In genomic region chr13:23445561-23446320, GRCm38 (mm10) we compare ENCODE assay signal across 8 mouse cellular contexts. TPM values are rescaled to one million over a fixed set of nuclear protein-coding genes. Genes with fewer than 3 reads are reported as not detected.
DNase-seq lines count a peak whose midpoint lies in the region; ATAC-seq and TF ChIP-seq lines count a peak whose summit lies in the region.

No protein-coding gene starts in this region.

- no peaks in the 10 kb centered on the region for H3K36me3 ChIP-seq in C2C12 (ENCODE audit: control insufficient read depth, insufficient read depth)
- H3K36me3 ChIP-seq in forebrain, embryonic 11.5 days (ENCODE audit: control insufficient read depth, insufficient read depth, low read length) = no peaks in the 10 kb centered on the region
- no peaks in the 10 kb centered on the region for H3K36me3 ChIP-seq in heart, embryonic 16.5 days (ENCODE audit: control insufficient read depth, insufficient read depth)
- H3K36me3 ChIP-seq in liver, embryonic 15.5 days (replicated peaks) = no peaks in the 10 kb centered on the region
- H3K36me3 ChIP-seq in neural tube, embryonic 11.5 days (ENCODE audit: control insufficient read depth, insufficient read depth, low read length) = no peaks in the 10 kb centered on the region
- no peaks in the 10 kb centered on the region for H3K36me3 ChIP-seq in stomach, embryonic 16.5 days (ENCODE audit: control insufficient read depth, insufficient read depth, low read length)

- H3K27ac ChIP-seq in brown adipose tissue, adult 24 weeks (replicated peaks; ENCODE audit: low read depth, low read length) = peak overlapping the region; percentile 56
- peak overlapping the region; percentile 98 for H3K27ac ChIP-seq in forebrain, embryonic 11.5 days (ENCODE audit: low read depth, low read length)
- H3K27ac ChIP-seq in heart, embryonic 16.5 days (ENCODE audit: low read length) = peak overlapping the region; percentile 93
- peak overlapping the region; percentile 97 for H3K27ac ChIP-seq in liver, embryonic 15.5 days (replicated peaks)
- H3K27ac ChIP-seq in neural tube, embryonic 11.5 days (ENCODE audit: low read depth, low read length) = peak overlapping the region; percentile 97
- peak overlapping the region; percentile 99 for H3K27ac ChIP-seq in stomach, embryonic 16.5 days (ENCODE audit: low read length)

- DNase-seq in forebrain, embryonic 11.5 days (ENCODE audit: low spot score) = peak; percentile 93
- peak; percentile 91 for DNase-seq in kidney, postnatal 36 days
- peak; percentile 92 for DNase-seq in neural tube, embryonic 11.5 days (ENCODE audit: low spot score)

- TF ChIP-seq CTCF in C2C12 (IDR thresholded peaks at IDR 0.05; ENCODE audit: control insufficient read depth, insufficient read depth, insufficient read length) = no peak

- no peaks in the 10 kb centered on the region for H3K79me3 ChIP-seq in C2C12 (ENCODE audit: low read depth)

- peak; percentile 92 for ATAC-seq in forebrain, embryonic 11.5 days (replicated peaks; ENCODE audit: low FRiP score)
- ATAC-seq in heart, embryonic 16.5 days (replicated peaks; ENCODE audit: extremely low read depth, insufficient read depth, low FRiP score) = peak; percentile 88
- peak; percentile 82 for ATAC-seq in liver, embryonic 15.5 days (ENCODE audit: insufficient read depth)
- peak; percentile 91 for ATAC-seq in neural tube, embryonic 11.5 days (ENCODE audit: insufficient read depth, low FRiP score, low TSS enrichment)
- ATAC-seq in stomach, embryonic 16.5 days (ENCODE audit: insufficient read depth, low FRiP score) = peak; percentile 92

- no peaks in the 10 kb centered on the region for H3K79me2 ChIP-seq in C2C12 (ENCODE audit: control insufficient read depth, insufficient read depth)

- no peaks in the 10 kb centered on the region for H3K9me3 ChIP-seq in forebrain, embryonic 11.5 days (ENCODE audit: control insufficient read depth, low read length)
- H3K9me3 ChIP-seq in heart, embryonic 16.5 days (replicated peaks; ENCODE audit: control insufficient read depth, low read length) = no peaks in the 10 kb centered on the region
- no peaks in the 10 kb centered on the region for H3K9me3 ChIP-seq in liver, embryonic 15.5 days (replicated peaks)
- H3K9me3 ChIP-seq in neural tube, embryonic 11.5 days (ENCODE audit: control insufficient read depth, low read length) = no peaks in the 10 kb centered on the region
- H3K9me3 ChIP-seq in stomach, embryonic 16.5 days (replicated peaks; ENCODE audit: control insufficient read depth, low read length) = no peaks in the 10 kb centered on the region

- WGBS in forebrain, embryonic 11.5 days = under 1% methylated on average over 55 of the region's 55 CpGs
- WGBS in heart, embryonic 16.5 days = under 1% methylated on average over 55 of the region's 55 CpGs
- WGBS in liver, embryonic 15.5 days (ENCODE audit: insufficient replicate concordance) = under 1% methylated on average over 55 of the region's 55 CpGs
- WGBS in neural tube, embryonic 11.5 days = under 1% methylated on average over 55 of the region's 55 CpGs
- WGBS in stomach, embryonic 16.5 days = under 1% methylated on average over 55 of the region's 55 CpGs

- H3K27me3 ChIP-seq in C2C12 (ENCODE audit: control insufficient read depth, insufficient read depth, insufficient read length) = no peaks in the 10 kb centered on the region
- H3K27me3 ChIP-seq in forebrain, embryonic 11.5 days (ENCODE audit: control insufficient read depth, insufficient read depth, low read length) = no peaks in the 10 kb centered on the region
- H3K27me3 ChIP-seq in heart, embryonic 16.5 days (ENCODE audit: control insufficient read depth, insufficient read depth, low read length) = no peaks in the 10 kb centered on the region
- no peaks in the 10 kb centered on the region for H3K27me3 ChIP-seq in liver, embryonic 15.5 days
- H3K27me3 ChIP-seq in neural tube, embryonic 11.5 days (ENCODE audit: control insufficient read depth, insufficient read depth, low read length) = no peaks in the 10 kb centered on the region
- H3K27me3 ChIP-seq in stomach, embryonic 16.5 days (ENCODE audit: control insufficient read depth, insufficient read depth, low read length) = no peaks in the 10 kb centered on the region

- H3K4me3 ChIP-seq in C2C12 (ENCODE audit: insufficient read depth, poor library complexity, severe bottlenecking) = peak overlapping the region; percentile 57
- peak overlapping the region; percentile 79 for H3K4me3 ChIP-seq in brown adipose tissue, adult 24 weeks (ENCODE audit: insufficient read depth, low read depth, low read length)
- H3K4me3 ChIP-seq in forebrain, embryonic 11.5 days (ENCODE audit: low read depth, low read length) = peak overlapping the region; percentile 64
- peak overlapping the region; percentile 62 for H3K4me3 ChIP-seq in heart, embryonic 16.5 days (ENCODE audit: low read length)
- H3K4me3 ChIP-seq in liver, embryonic 15.5 days (replicated peaks) = peak overlapping the region; percentile 87
- H3K4me3 ChIP-seq in neural tube, embryonic 11.5 days (ENCODE audit: low read depth, low read length) = peak overlapping the region; percentile 65
- peak overlapping the region; percentile 84 for H3K4me3 ChIP-seq in stomach, embryonic 16.5 days (replicated peaks; ENCODE audit: low read length)

- H3K4me2 ChIP-seq in forebrain, embryonic 11.5 days (ENCODE audit: low read depth, low read length, severe bottlenecking) = peak overlapping the region; percentile 55
- H3K4me2 ChIP-seq in heart, embryonic 16.5 days (ENCODE audit: low read depth, low read length) = peak overlapping the region; percentile 64
- peak overlapping the region; percentile 87 for H3K4me2 ChIP-seq in liver, embryonic 15.5 days
- peak overlapping the region; percentile 73 for H3K4me2 ChIP-seq in neural tube, embryonic 11.5 days (ENCODE audit: low read depth)
- peak overlapping the region; percentile 75 for H3K4me2 ChIP-seq in stomach, embryonic 16.5 days (ENCODE audit: low read depth, low read length)

- H3K4me1 ChIP-seq in brown adipose tissue, adult 24 weeks (ENCODE audit: control insufficient read depth, insufficient read depth, insufficient read length, low read length) = no peaks in the 10 kb centered on the region
- peaks cover 3% of the 10 kb centered on the region for H3K4me1 ChIP-seq in forebrain, embryonic 11.5 days (replicated peaks; ENCODE audit: control insufficient read depth, insufficient read depth, low read length)
- peaks cover 9% of the 10 kb centered on the region for H3K4me1 ChIP-seq in heart, embryonic 16.5 days (ENCODE audit: control insufficient read depth, insufficient read depth, low read length)
- peaks cover 33% of the 10 kb centered on the region for H3K4me1 ChIP-seq in liver, embryonic 15.5 days (replicated peaks)
- no peaks in the 10 kb centered on the region for H3K4me1 ChIP-seq in neural tube, embryonic 11.5 days (ENCODE audit: control insufficient read depth, insufficient read depth, low read length)
- peaks cover 7% of the 10 kb centered on the region for H3K4me1 ChIP-seq in stomach, embryonic 16.5 days (ENCODE audit: control insufficient read depth, insufficient read depth, low read length)

- peak overlapping the region; percentile 92 for H3K9ac ChIP-seq in forebrain, embryonic 11.5 days (ENCODE audit: low read length)
- peak overlapping the region; percentile 85 for H3K9ac ChIP-seq in heart, embryonic 16.5 days (ENCODE audit: low read length)
- H3K9ac ChIP-seq in liver, embryonic 15.5 days = peak overlapping the region; percentile 78
- peak overlapping the region; percentile 89 for H3K9ac ChIP-seq in neural tube, embryonic 11.5 days (ENCODE audit: low read length)
- peak overlapping the region; percentile 90 for H3K9ac ChIP-seq in stomach, embryonic 16.5 days (ENCODE audit: low read length)

- peak overlapping the region; percentile 88 for H3ac ChIP-seq in C2C12 (ENCODE audit: control insufficient read depth, insufficient read length, low read depth)

TF ChIP-seq in C2C12, 6 proteins besides CTCF, POLR2A, EP300 and RAD21:
- no peak for TF ChIP-seq MYOD1 (IDR thresholded peaks at IDR 0.05; ENCODE audit: control insufficient read depth, insufficient read length, low read depth)
- peak; percentile 15 for TF ChIP-seq CEBPB (IDR thresholded peaks at IDR 0.05; ENCODE audit: low read depth)

RNA-seq across cellular contexts. Expression of gene Btn1a1, which starts 20.0 kb away (rescaled TPM):
- not detected for polyA plus RNA-seq in C2C12 (2012; fragmentation: generic; extraction: Trizol)
- not detected in 2 replicates for polyA plus RNA-seq in brown adipose tissue, adult 24 weeks (2012; ENCODE audit: insufficient read depth, insufficient read length, missing spikeins)
- 0.17 and 0.19 TPM in 2 replicates for polyA plus RNA-seq in forebrain, embryonic 11.5 days (2014; fragmentation: Nextera tagmentation; extraction: Ambion mirVana)
- polyA plus RNA-seq in heart, embryonic 16.5 days (2015; fragmentation: Nextera tagmentation; extraction: Ambion mirVana) = 0.83 and 1.0 TPM in 2 replicates
- polyA plus RNA-seq in liver, embryonic 15.5 days (2015; fragmentation: Nextera tagmentation; extraction: Ambion mirVana) = 1.6 and 2.1 TPM in 2 replicates
- 0.16 TPM in 1 of 2 replicates, not detected in the other for polyA plus RNA-seq in neural tube, embryonic 11.5 days (2014; fragmentation: Nextera tagmentation; extraction: Ambion mirVana)
- 0.21 and 0.22 TPM in 2 replicates for polyA plus RNA-seq in stomach, embryonic 16.5 days (2015; fragmentation: Nextera tagmentation; extraction: Ambion mirVana)

RNA-seq across cellular contexts. Expression of gene Abt1, which starts 22.1 kb away (rescaled TPM):
- 11.2 TPM for polyA plus RNA-seq in C2C12 (2012; fragmentation: generic; extraction: Trizol)
- polyA plus RNA-seq in brown adipose tissue, adult 24 weeks (2012; ENCODE audit: insufficient read depth, insufficient read length, missing spikeins) = 4.4 and 5.0 TPM in 2 replicates
- 13.0 and 13.5 TPM in 2 replicates for polyA plus RNA-seq in forebrain, embryonic 11.5 days (2014; fragmentation: Nextera tagmentation; extraction: Ambion mirVana)
- 9.2 and 9.4 TPM in 2 replicates for polyA plus RNA-seq in heart, embryonic 16.5 days (2015; fragmentation: Nextera tagmentation; extraction: Ambion mirVana)
- polyA plus RNA-seq in liver, embryonic 15.5 days (2015; fragmentation: Nextera tagmentation; extraction: Ambion mirVana) = 5.1 and 5.2 TPM in 2 replicates
- 13.3 and 13.7 TPM in 2 replicates for polyA plus RNA-seq in neural tube, embryonic 11.5 days (2014; fragmentation: Nextera tagmentation; extraction: Ambion mirVana)
- 10.3 and 11.4 TPM in 2 replicates for polyA plus RNA-seq in stomach, embryonic 16.5 days (2015; fragmentation: Nextera tagmentation; extraction: Ambion mirVana)

RNA-seq across cellular contexts. Expression of gene Btn2a2, which starts 42.9 kb away (rescaled TPM):
- 0.07 TPM for polyA plus RNA-seq in C2C12 (2012; fragmentation: generic; extraction: Trizol)
- not detected in 2 replicates for polyA plus RNA-seq in brown adipose tissue, adult 24 weeks (2012; ENCODE audit: insufficient read depth, insufficient read length, missing spikeins)
- 0.48 and 0.59 TPM in 2 replicates for polyA plus RNA-seq in forebrain, embryonic 11.5 days (2014; fragmentation: Nextera tagmentation; extraction: Ambion mirVana)
- polyA plus RNA-seq in heart, embryonic 16.5 days (2015; fragmentation: Nextera tagmentation; extraction: Ambion mirVana) = 0.29 and 0.34 TPM in 2 replicates
- not detected in 2 replicates for polyA plus RNA-seq in liver, embryonic 15.5 days (2015; fragmentation: Nextera tagmentation; extraction: Ambion mirVana)
- 0.65 and 0.81 TPM in 2 replicates for polyA plus RNA-seq in neural tube, embryonic 11.5 days (2014; fragmentation: Nextera tagmentation; extraction: Ambion mirVana)
- polyA plus RNA-seq in stomach, embryonic 16.5 days (2015; fragmentation: Nextera tagmentation; extraction: Ambion mirVana) = 0.14 and 0.28 TPM in 2 replicates

Comparison
In these comparisons a context has a peak if more than half of its experiments do, and no peak if none do; other contexts are left out.
1. Peak in every context shown above with its lines: DNase-seq, ATAC-seq, H3K4me3 ChIP-seq and H3K27ac ChIP-seq.